Mouse (Mus musculus): ENCODE measurements around the gene Sstr2. TPM values are rescaled to one million over a fixed set of nuclear protein-coding genes. Genes with fewer than 3 reads are reported as not detected.

The Sstr2 gene
- total and polyA plus RNA-seq, 3 experiments = 0.77 to 0.82 TPM; not detected in 1

- Histone ChIP-seq H3K9me3 (replicated peaks; ENCODE audit: insufficient read depth, low read length) (no peaks in the 10 kb centered on the region), H3K27me3 (ENCODE audit: control insufficient read depth in 1 of 2, insufficient read depth in 2 of 2, low read length in 2 of 2) (no peaks in the 10 kb centered on the region), H3K79me2 (ENCODE audit: control insufficient read depth, insufficient read depth, low read length, poor library complexity) (peaks cover 13% of the 10 kb centered on the region), H3K4me3 (ENCODE audit: control insufficient read depth in 1 of 2, insufficient read depth in 1 of 2, low read depth in 2 of 2, low read length in 2 of 2) (no peak overlapping the region), H3K36me3 (ENCODE audit: control insufficient read depth in 1 of 2, insufficient read depth in 2 of 2, low read length in 2 of 2) (peaks cover 9 to 51% of the 10 kb centered on the region in 2 experiments), H3K27ac (ENCODE audit: control insufficient read depth, low read depth, low read length) (no peak overlapping the region), H3K4me1 (ENCODE audit: control insufficient read depth in 1 of 2, insufficient read depth in 2 of 2, low read length in 2 of 2) (no peaks in the 10 kb centered on the region; a peak in 1 of 4 replicates), H3K9ac (ENCODE audit: control insufficient read depth, low read depth, low read length, poor library complexity, severe bottlenecking) (no peak overlapping the region)
- TF ChIP-seq UBTF (IDR thresholded peaks at IDR 0.05; ENCODE audit: borderline replicate concordance, insufficient read depth, low read depth, low read length) (no peak), MAX (IDR thresholded peaks at IDR 0.05; ENCODE audit: low read length) (no peak), ZKSCAN1 (IDR thresholded peaks at IDR 0.05; ENCODE audit: low read depth, low read length) (no peak), USF1 (IDR thresholded peaks at IDR 0.05; ENCODE audit: low read depth, low read length) (no peak), TAL1 (IDR thresholded peaks at IDR 0.05; ENCODE audit: low read length) (no peak), MYC (IDR thresholded peaks at IDR 0.05; ENCODE audit: low read depth, low read length) (no peak), NRF1 (IDR thresholded peaks at IDR 0.05; ENCODE audit: insufficient read depth, low read depth, low read length, poor library complexity, severe bottlenecking) (no peak), GABPA (IDR thresholded peaks at IDR 0.05; ENCODE audit: low read depth, low read length) (no peak), TBP (IDR thresholded peaks at IDR 0.05; ENCODE audit: low read depth, low read length) (no peak), EP300 (IDR thresholded peaks at IDR 0.05; ENCODE audit: low read depth in 1 of 2, low read length in 2 of 2) (no peak), HCFC1 (IDR thresholded peaks at IDR 0.05; ENCODE audit: low read depth, low read length) (no peak), RCOR1 (IDR thresholded peaks at IDR 0.05; ENCODE audit: low read depth, low read length) (no peak), GATA1 (IDR thresholded peaks at IDR 0.05; ENCODE audit: low read depth, low read length) (no peak), E2F4 (IDR thresholded peaks at IDR 0.05; ENCODE audit: borderline replicate concordance, low read depth, low read length) (no peak), ETS1 (IDR thresholded peaks at IDR 0.05; ENCODE audit: low read depth, low read length) (no peak), ELF1 (IDR thresholded peaks at IDR 0.05; ENCODE audit: low read depth, low read length) (no peak), ZMIZ1 (IDR thresholded peaks at IDR 0.05; ENCODE audit: low read depth, low read length) (no peak), SMC3 (IDR thresholded peaks at IDR 0.05; ENCODE audit: low read depth, low read length) (no peak), JUND (IDR thresholded peaks at IDR 0.05; ENCODE audit: low read depth, low read length) (no peak)
- no peak for DNase-seq (ENCODE audit: low read depth, low spot score)
Observed at GRCm38 (mm10) chr11:113669711-113670110, 50.6 kb downstream of the Sstr2 start.

- Histone ChIP-seq H3K27ac (ENCODE audit: control insufficient read depth, low read depth, low read length) (no peak overlapping the region), H3K79me2 (ENCODE audit: control insufficient read depth, insufficient read depth, low read length, poor library complexity) (peaks cover 30% of the 10 kb centered on the region), H3K27me3 (ENCODE audit: control insufficient read depth in 1 of 2, insufficient read depth in 2 of 2, low read length in 2 of 2) (no peaks in the 10 kb centered on the region), H3K9ac (ENCODE audit: control insufficient read depth, low read depth, low read length, poor library complexity, severe bottlenecking) (no peak overlapping the region), H3K4me3 (ENCODE audit: control insufficient read depth in 1 of 2, insufficient read depth in 1 of 2, low read depth in 2 of 2, low read length in 2 of 2) (no peak overlapping the region), H3K36me3 (ENCODE audit: control insufficient read depth in 1 of 2, insufficient read depth in 2 of 2, low read length in 2 of 2) (peaks cover 3 to 56% of the 10 kb centered on the region in 2 experiments; a peak in 3 of 4 replicates), H3K9me3 (replicated peaks; ENCODE audit: insufficient read depth, low read length) (no peaks in the 10 kb centered on the region), H3K4me1 (ENCODE audit: control insufficient read depth in 1 of 2, insufficient read depth in 2 of 2, low read length in 2 of 2) (no peaks in the 10 kb centered on the region)
- no peak for DNase-seq (ENCODE audit: low read depth, low spot score)
- TF ChIP-seq GATA1 (IDR thresholded peaks at IDR 0.05; ENCODE audit: low read depth, low read length) = no peak
- no peak for TF ChIP-seq TAL1 (IDR thresholded peaks at IDR 0.05; ENCODE audit: low read length)
- no peak for TF ChIP-seq TBP (IDR thresholded peaks at IDR 0.05; ENCODE audit: low read depth, low read length)
- TF ChIP-seq UBTF (IDR thresholded peaks at IDR 0.05; ENCODE audit: borderline replicate concordance, insufficient read depth, low read depth, low read length) = no peak
Observed at GRCm38 (mm10) chr11:113673614-113674013, 54.5 kb downstream of the Sstr2 start.

All from MEL (cell line).